Mouse (Mus musculus): ENCODE data around the gene Adgrg1. TPM values are rescaled to one million over a fixed set of nuclear protein-coding genes. Genes with fewer than 3 reads are reported as not detected.
A peak's percentile ranks its signal among the peaks of the same experiment; 100 is the strongest.

Adgrg1 gene
- total and polyA plus RNA-seq, 3 experiments, result 52.1 to 107 (median 67.8) TPM

DNA sequence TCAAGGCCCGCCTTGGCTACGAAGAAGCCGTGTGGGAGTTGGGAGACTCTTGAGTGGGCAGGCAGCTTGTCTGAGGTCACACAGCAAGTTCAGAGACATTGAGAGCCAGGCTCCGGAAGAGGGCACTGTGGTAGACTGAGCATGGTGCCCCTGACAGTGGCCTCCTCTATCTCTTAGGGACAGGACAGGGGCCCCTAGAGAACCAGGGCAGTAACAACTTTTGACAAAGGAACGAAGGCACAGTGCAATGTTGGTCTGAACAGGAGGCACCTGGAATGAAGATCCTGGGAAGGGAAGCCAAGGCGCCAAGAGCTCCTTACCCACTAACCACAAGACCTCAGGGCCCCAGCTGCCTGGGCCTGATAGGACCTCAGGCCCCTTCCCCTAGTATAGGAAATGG is 10.5 kb downstream of the Adgrg1 start:
- Histone ChIP-seq H3K27ac (peak overlapping the region; percentile 93), H3K27me3 (ENCODE audit: control insufficient read depth, insufficient read depth, low read length) (no peaks in the 10 kb centered on the region), H3K36me3 (ENCODE audit: control insufficient read depth, insufficient read depth, low read length) (no peaks in the 10 kb centered on the region), H3K9ac (ENCODE audit: low read depth, low read length) (peak overlapping the region; percentile 69), H3K79me2 (replicated peaks; ENCODE audit: control insufficient read depth, insufficient read depth, low read length) (no peaks in the 10 kb centered on the region), H3K4me3 (peak overlapping the region; percentile 57), H3K4me1 (ENCODE audit: control insufficient read depth, insufficient read depth, low read length) (peaks cover 10% of the 10 kb centered on the region)
- DNase-seq, result peak in 1 of 2 experiments; percentile 50
- 59% methylated on average over 6 of the region's 6 CpGs for WGBS
- TF ChIP-seq POLR2A (IDR thresholded peaks at IDR 0.05; ENCODE audit: insufficient read depth, low read depth, low read length) (0 out of 2 replicates have a peak, but pooled peaks have one; percentile 21), EP300 (IDR thresholded peaks at IDR 0.05; ENCODE audit: insufficient read depth, low read depth, low read length) (0 out of 2 replicates have a peak, but pooled peaks have one; percentile 5), CTCF (IDR thresholded peaks at IDR 0.05) (peak; percentile 54)
- intact Hi-C loops (cut with DNase I), result loop anchor here (2.0 kb wide), 1 partner anchor 16 kb away; no protein-coding TSS in a partner anchor

- intact Hi-C loops (cut with DNase I), result no loop called here
- H3K9ac ChIP-seq (ENCODE audit: low read depth, low read length), result peak overlapping the region; percentile 69
- no peaks in the 10 kb centered on the region for H3K79me2 ChIP-seq (replicated peaks; ENCODE audit: control insufficient read depth, insufficient read depth, low read length)
- H3K4me3 ChIP-seq, result peak overlapping the region; percentile 57
- H3K36me3 ChIP-seq (ENCODE audit: control insufficient read depth, insufficient read depth, low read length), result no peaks in the 10 kb centered on the region
- H3K4me1 ChIP-seq (ENCODE audit: control insufficient read depth, insufficient read depth, low read length), result peaks cover 20% of the 10 kb centered on the region
- DNase-seq, result peak in 1 of 2 experiments; percentile 42
- TF ChIP-seq CTCF (IDR thresholded peaks at IDR 0.05) (no peak), EP300 (IDR thresholded peaks at IDR 0.05; ENCODE audit: insufficient read depth, low read depth, low read length) (no peak), POLR2A (IDR thresholded peaks at IDR 0.05; ENCODE audit: insufficient read depth, low read depth, low read length) (no peak)
- 36% methylated on average over 5 of the region's 5 CpGs for WGBS
- H3K27me3 ChIP-seq (ENCODE audit: control insufficient read depth, insufficient read depth, low read length), result no peaks in the 10 kb centered on the region
- H3K27ac ChIP-seq, result peak overlapping the region; percentile 93
These were observed 12.1 kb downstream of the Adgrg1 start for GRCm38 (mm10) chr8:94986676-94987075.

DNA sequence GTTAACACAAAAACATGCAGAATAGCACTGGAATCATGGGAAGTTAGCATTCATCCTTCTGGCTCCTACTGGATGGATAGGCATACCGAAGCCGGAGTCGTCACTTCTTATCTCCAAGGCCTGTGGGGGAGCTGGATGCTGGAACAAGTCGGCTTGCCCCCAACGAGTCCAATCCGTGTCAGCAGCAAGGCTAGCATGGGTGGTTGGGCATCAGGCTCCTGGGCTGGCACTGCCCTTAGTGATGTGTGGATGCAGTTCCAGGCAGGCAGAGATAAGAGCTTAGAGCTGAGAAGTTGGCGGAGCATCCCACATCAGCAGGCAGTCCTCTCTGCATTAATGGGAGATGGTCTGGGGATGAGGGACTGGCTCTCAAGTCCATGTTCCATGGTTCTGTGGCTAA is 13.0 kb downstream of the Adgrg1 start:
- Histone ChIP-seq H3K27me3 (ENCODE audit: control insufficient read depth, insufficient read depth, low read length) (no peaks in the 10 kb centered on the region), H3K4me3 (peak overlapping the region; percentile 57), H3K79me2 (replicated peaks; ENCODE audit: control insufficient read depth, insufficient read depth, low read length) (no peaks in the 10 kb centered on the region), H3K27ac (peak overlapping the region; percentile 93), H3K9ac (ENCODE audit: low read depth, low read length) (peak overlapping the region; percentile 36), H3K4me1 (ENCODE audit: control insufficient read depth, insufficient read depth, low read length) (peaks cover 25% of the 10 kb centered on the region), H3K36me3 (ENCODE audit: control insufficient read depth, insufficient read depth, low read length) (no peaks in the 10 kb centered on the region)
- 32% methylated on average over 7 of the region's 7 CpGs for WGBS
- TF ChIP-seq POLR2A (IDR thresholded peaks at IDR 0.05; ENCODE audit: insufficient read depth, low read depth, low read length), result no peak
- no peak for TF ChIP-seq CTCF (IDR thresholded peaks at IDR 0.05)
- TF ChIP-seq EP300 (IDR thresholded peaks at IDR 0.05; ENCODE audit: insufficient read depth, low read depth, low read length), result no peak
- intact Hi-C loops (cut with DNase I), result no loop called here
- no peak for DNase-seq

- Histone ChIP-seq H3K36me3 (ENCODE audit: control insufficient read depth, insufficient read depth, low read length) (no peaks in the 10 kb centered on the region), H3K27ac (peak overlapping the region; percentile 93), H3K79me2 (replicated peaks; ENCODE audit: control insufficient read depth, insufficient read depth, low read length) (no peaks in the 10 kb centered on the region), H3K4me1 (ENCODE audit: control insufficient read depth, insufficient read depth, low read length) (peaks cover 28% of the 10 kb centered on the region), H3K27me3 (ENCODE audit: control insufficient read depth, insufficient read depth, low read length) (no peaks in the 10 kb centered on the region), H3K4me3 (no peak overlapping the region), H3K9ac (ENCODE audit: low read depth, low read length) (no peak overlapping the region)
- TF ChIP-seq EP300 (IDR thresholded peaks at IDR 0.05; ENCODE audit: insufficient read depth, low read depth, low read length) (no peak), POLR2A (IDR thresholded peaks at IDR 0.05; ENCODE audit: insufficient read depth, low read depth, low read length) (no peak), CTCF (IDR thresholded peaks at IDR 0.05) (no peak)
- 66% methylated on average over 6 of the region's 6 CpGs for WGBS
- no peak for DNase-seq
- intact Hi-C loops (cut with DNase I), result no loop called here
These were observed 14.1 kb downstream of the Adgrg1 start for GRCm38 (mm10) chr8:94988619-94989018.

- intact Hi-C loops (cut with DNase I), result no loop called here
- WGBS, result 68% methylated on average over 4 of the region's 4 CpGs
- Histone ChIP-seq H3K27ac (peak overlapping the region; percentile 93), H3K27me3 (ENCODE audit: control insufficient read depth, insufficient read depth, low read length) (no peaks in the 10 kb centered on the region), H3K4me1 (ENCODE audit: control insufficient read depth, insufficient read depth, low read length) (peaks cover 26% of the 10 kb centered on the region), H3K36me3 (ENCODE audit: control insufficient read depth, insufficient read depth, low read length) (no peaks in the 10 kb centered on the region), H3K9ac (ENCODE audit: low read depth, low read length) (no peak overlapping the region), H3K4me3 (no peak overlapping the region), H3K79me2 (replicated peaks; ENCODE audit: control insufficient read depth, insufficient read depth, low read length) (no peaks in the 10 kb centered on the region)
- TF ChIP-seq EP300 (IDR thresholded peaks at IDR 0.05; ENCODE audit: insufficient read depth, low read depth, low read length) (no peak), POLR2A (IDR thresholded peaks at IDR 0.05; ENCODE audit: insufficient read depth, low read depth, low read length) (no peak), CTCF (IDR thresholded peaks at IDR 0.05) (no peak)
- DNase-seq, result no peak
These were observed 15.2 kb downstream of the Adgrg1 start for GRCm38 (mm10) chr8:94989711-94990110.

- intact Hi-C loops (cut with DNase I), result no loop called here
- peaks cover 26% of the 10 kb centered on the region for H3K4me1 ChIP-seq (ENCODE audit: control insufficient read depth, insufficient read depth, low read length)
These were observed 16.3 kb downstream of the Adgrg1 start for GRCm38 (mm10) chr8:94990598-94991453.

More at GRCm38 (mm10) chr8:94990598-94991453, 16.3 kb downstream of the Adgrg1 start:
- Histone ChIP-seq H3K79me2 (replicated peaks; ENCODE audit: control insufficient read depth, insufficient read depth, low read length) (no peaks in the 10 kb centered on the region), H3K27me3 (ENCODE audit: control insufficient read depth, insufficient read depth, low read length) (no peaks in the 10 kb centered on the region), H3K27ac (peak overlapping the region; percentile 93), H3K4me3 (no peak overlapping the region), H3K9ac (ENCODE audit: low read depth, low read length) (no peak overlapping the region), H3K36me3 (ENCODE audit: control insufficient read depth, insufficient read depth, low read length) (no peaks in the 10 kb centered on the region)
- DNase-seq, result no peak
- 70% methylated on average over 11 of the region's 11 CpGs for WGBS
- TF ChIP-seq POLR2A (IDR thresholded peaks at IDR 0.05; ENCODE audit: insufficient read depth, low read depth, low read length) (no peak), EP300 (IDR thresholded peaks at IDR 0.05; ENCODE audit: insufficient read depth, low read depth, low read length) (no peak), CTCF (IDR thresholded peaks at IDR 0.05) (no peak)
